In the genomic region with DNA sequence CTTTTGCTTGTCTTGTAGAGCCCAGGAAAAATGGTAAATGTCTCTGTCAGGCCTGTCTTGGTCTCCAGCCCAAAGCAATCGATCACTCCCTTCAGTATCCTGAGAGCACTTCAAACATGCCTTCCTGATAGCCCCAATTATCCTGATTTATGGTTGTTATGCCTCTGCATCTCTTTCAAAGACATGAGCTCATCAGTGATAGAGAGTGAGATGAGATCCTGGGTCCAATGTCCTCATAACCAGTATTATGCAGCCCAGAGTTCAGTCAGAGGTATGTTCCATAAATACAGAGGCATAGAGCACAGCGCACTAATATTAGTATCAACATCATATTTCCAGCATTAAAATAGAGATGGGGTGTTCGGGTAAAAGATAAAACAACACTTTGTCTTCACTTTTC, we compare ENCODE assay signal across 15 mouse cellular contexts. TPM values are rescaled to one million over a fixed set of nuclear protein-coding genes. Genes with fewer than 3 reads are reported as not detected.
"Had no signal": no experiment of that assay in that cellular context is flagged by ENCODE, and none has a peak within 500 bp of the region (broad histone marks: within the 10 kb centered on the region; RNA-seq: fewer than 3 reads in every experiment).

No protein-coding gene starts in this region.

- H3K4me2 ChIP-seq: lung, embryonic 14.5 days; midbrain, embryonic 11.5 days; midbrain, embryonic 13.5 days; midbrain, embryonic 15.5 days had no signal

- H3K27me3 ChIP-seq: midbrain, embryonic 13.5 days; midbrain, embryonic 15.5 days had no signal

- ATAC-seq: midbrain, embryonic 13.5 days; midbrain, embryonic 15.5 days had no signal

- H3K9ac ChIP-seq: liver, embryonic 14.5 days; lung, embryonic 14.5 days; midbrain, embryonic 13.5 days; midbrain, embryonic 15.5 days had no signal

- DNase-seq: lung, adult 18-20 months; lung, embryonic 14.5 days; lung, postnatal 10 days; lung, postnatal 4 days; right cerebral cortex, postnatal 14 days; thymus, adult 2 months; thymus, postnatal 25 days; thymus, postnatal 4 days had no signal

- H3K4me3 ChIP-seq: midbrain, embryonic 13.5 days; midbrain, embryonic 15.5 days had no signal

- H3K9me3 ChIP-seq: midbrain, embryonic 15.5 days had no signal

- H3K4me1 ChIP-seq: midbrain, embryonic 15.5 days had no signal

- H3K27ac ChIP-seq: liver, embryonic 14.5 days; midbrain, embryonic 13.5 days; midbrain, embryonic 15.5 days had no signal

RNA-seq across cellular contexts. Expression of a gene that starts 15.3 kb away (rescaled TPM):
- total RNA-seq: megakaryocyte-erythroid progenitor cell, adult 5-6 weeks; monocyte, adult 5-6 weeks; neutrophil, adult 5-6 weeks had no signal
